ENCODE assay signal across 22 mouse cellular contexts in the genomic region with DNA sequence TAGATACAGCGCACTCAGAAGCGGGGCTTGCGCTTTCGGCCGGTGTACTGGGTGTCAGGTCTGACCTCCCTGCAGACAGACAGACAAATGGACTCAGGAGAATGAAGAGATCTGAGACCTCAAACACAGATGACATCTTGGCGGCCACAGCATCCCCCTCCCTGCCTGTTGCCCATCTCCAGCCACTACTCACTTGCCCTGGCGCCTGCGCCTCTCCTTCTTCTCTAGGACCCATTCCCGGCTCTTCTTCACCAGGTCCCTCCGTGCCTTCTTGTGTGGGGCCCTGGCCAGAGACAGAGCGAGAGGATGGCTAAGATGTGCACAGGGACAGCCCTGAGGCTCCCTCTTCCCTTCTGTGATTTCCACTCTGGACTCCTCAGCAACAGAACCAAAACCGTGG. TPM values are rescaled to one million over a fixed set of nuclear protein-coding genes. Genes with fewer than 3 reads are reported as not detected.
"Had no signal": no experiment of that assay in that cellular context is flagged by ENCODE, and none has a peak within 500 bp of the region (broad histone marks: within the 10 kb centered on the region; RNA-seq: fewer than 3 reads in every experiment).

No protein-coding gene starts in this region.

- H3K27ac ChIP-seq: hindbrain, embryonic 10.5 days; hindbrain, embryonic 12.5 days; hindbrain, embryonic 14.5 days; intestine, embryonic 15.5 days; layer of hippocampus, adult 2 months; limb, embryonic 13.5 days; limb, embryonic 15.5 days; liver, embryonic 12.5 days; liver, embryonic 14.5 days had no signal

- H3K9ac ChIP-seq: hindbrain, embryonic 12.5 days; hindbrain, embryonic 14.5 days; intestine, embryonic 15.5 days; limb, embryonic 13.5 days; limb, embryonic 15.5 days; liver, embryonic 12.5 days; liver, embryonic 14.5 days had no signal

- H3K27me3 ChIP-seq: hindbrain, embryonic 12.5 days; intestine, embryonic 15.5 days; limb, embryonic 13.5 days; limb, embryonic 15.5 days; liver, embryonic 12.5 days had no signal

- H3K4me2 ChIP-seq: heart, embryonic 11.5 days; hindbrain, embryonic 12.5 days; hindbrain, embryonic 14.5 days; intestine, embryonic 15.5 days; limb, embryonic 13.5 days; limb, embryonic 15.5 days; liver, embryonic 12.5 days had no signal

- ATAC-seq: forebrain, embryonic 16.5 days; hindbrain, embryonic 16.5 days; inflammation-experienced regulatory T-cells, adult 6 months; intestine, embryonic 15.5 days; intestine, postnatal 0 days; liver, embryonic 12.5 days had no signal

- H3K4me1 ChIP-seq: hindbrain, embryonic 10.5 days; hindbrain, embryonic 12.5 days; intestine, embryonic 15.5 days; limb, embryonic 13.5 days; limb, embryonic 15.5 days; liver, embryonic 12.5 days had no signal

- H3K9me3 ChIP-seq: hindbrain, embryonic 10.5 days; hindbrain, embryonic 12.5 days; intestine, embryonic 15.5 days; limb, embryonic 13.5 days; limb, embryonic 15.5 days; liver, embryonic 12.5 days had no signal

- DNase-seq: gastrocnemius, postnatal 25 days; heart, postnatal 4 days; kidney, adult 18-20 months; kidney, adult 8-10 months; kidney, postnatal 10 days; kidney, postnatal 25 days; kidney, postnatal 4 days had no signal

- H3K4me3 ChIP-seq: hindbrain, embryonic 10.5 days; hindbrain, embryonic 12.5 days; intestine, embryonic 15.5 days; layer of hippocampus, adult 2 months; limb, embryonic 13.5 days; limb, embryonic 15.5 days; liver, embryonic 12.5 days had no signal

RNA-seq across cellular contexts. Expression of a gene that starts 24.7 kb away (rescaled TPM):
- total RNA-seq: granulocyte monocyte progenitor cell, adult 5-6 weeks had no signal
- polyA plus RNA-seq: inflammation-experienced regulatory T-cells, adult 6 months had no signal

RNA-seq across cellular contexts. Expression of a gene that starts 36.3 kb away (rescaled TPM):
- polyA plus RNA-seq: inflammation-experienced regulatory T-cells, adult 6 months had no signal
